Mouse (Mus musculus) spleen, adult 2 months (tissue): ENCODE data around the gene Tmem59l. TPM values are rescaled to one million over a fixed set of nuclear protein-coding genes. Genes with fewer than 3 reads are reported as not detected.
A peak's percentile ranks its signal among the peaks of the same experiment; 100 is the strongest.

ENCODE experiments used
- DNase-seq, 2 experiments: peaks; one replicate each; pipeline versions ENCODE4 v3.0.0 to v3.0.0-alpha.2; 2012 to 2021; ENCODE audit warnings: low spot score in 2 of 2, low read depth in 1 of 2
- H3K27ac ChIP-seq: fragments of 200-500 bp; 2 replicates; pipeline ENCODE4 v1.5.1; 2012; ENCODE audit warnings: low read length, inconsistent platforms; ENCODE audit not compliant: insufficient read depth
- H3K27me3 ChIP-seq: fragments of 200-500 bp; 2 replicates; pipeline ENCODE4 v1.6.1; 2012; ENCODE audit warnings: mild to moderate bottlenecking, moderate library complexity, low read length, inconsistent platforms; ENCODE audit not compliant: control insufficient read depth, insufficient read depth
- H3K36me3 ChIP-seq: fragments of 200-500 bp; 2 replicates; pipeline ENCODE4 v1.6.1; 2012; ENCODE audit warnings: mild to moderate bottlenecking, low read length, inconsistent platforms; ENCODE audit not compliant: control insufficient read depth, insufficient read depth
- H3K4me1 ChIP-seq: fragments of 200-500 bp; 2 replicates; pipeline ENCODE4 v1.6.1; 2011; ENCODE audit warnings: inconsistent platforms; ENCODE audit not compliant: control insufficient read depth, insufficient read depth, insufficient read length
- H3K4me3 ChIP-seq: fragments of 200-500 bp; 2 replicates; pipeline ENCODE4 v1.5.1; 2011; ENCODE audit warnings: mild to moderate bottlenecking, inconsistent platforms; ENCODE audit not compliant: insufficient read depth, insufficient read length; ENCODE audit errors: extremely low read depth
- CTCF ChIP-seq: fragments of 200-500 bp; IDR thresholded peaks from 2 replicates; pipeline ENCODE4 v1.5.1; 2011; ENCODE audit warnings: mild to moderate bottlenecking, inconsistent platforms; ENCODE audit not compliant: insufficient read depth, insufficient read length, insufficient replicate concordance; ENCODE audit errors: extremely low read depth
- POLR2A ChIP-seq: fragments of 200-500 bp; IDR thresholded peaks from 2 replicates; pipeline ENCODE4 v1.6.1; 2011; ENCODE audit warnings: low read depth, low read length, inconsistent platforms
- WGBS: fragments of 180-500 bp; shearing (Covaris S2); methylation state at CpG from one replicate; pipeline ENCODE4 v1.1.7; 2018; 5-methylcytosine and 5-hydroxymethylcytosine counted together
- polyA plus RNA-seq: library from polyadenylated mRNA; depleted of rRNA; stranded (reverse); fragments of >200 nt; gene quantifications from 2 replicates; pipeline ENCODE4 v1.2.3, GENCODE M21; 2012; rRNA removed

Gene Tmem59l
- polyA plus RNA-seq: 0.14 TPM in 1 of 2 replicates, not detected in the other

DNA sequence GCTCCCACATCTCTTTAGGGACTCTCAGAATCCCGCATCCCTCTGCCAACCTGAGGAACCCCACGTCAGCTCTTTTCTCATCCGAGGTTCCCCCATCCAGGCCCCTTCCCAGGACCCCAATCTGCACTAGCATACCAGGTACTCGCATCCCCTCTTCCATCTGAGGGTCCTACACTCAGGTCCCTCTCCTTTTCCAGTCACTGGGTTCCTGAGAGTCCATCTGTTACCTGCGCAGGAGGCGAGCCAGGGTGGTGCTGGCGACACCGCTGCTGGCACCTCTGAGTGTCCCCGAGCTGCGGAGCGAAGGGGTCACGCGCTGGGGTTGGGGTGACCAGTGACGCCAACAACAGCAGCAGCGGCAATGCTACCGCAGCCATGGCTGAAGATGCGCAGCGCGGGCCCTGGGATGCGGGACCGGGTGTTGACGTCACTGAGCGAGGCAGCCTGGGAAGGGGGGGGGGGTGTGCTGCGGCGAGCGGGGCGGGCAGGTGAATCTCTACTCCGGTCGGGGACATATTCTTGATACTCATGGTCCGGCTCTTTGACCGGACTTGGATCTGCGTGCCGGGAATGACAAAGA, at the start of gene Tmem59l:
Gene Tmem59l (minus strand): TSS at position 418 of the 580 bp plus-strand sequence.
- 49% methylated on average over 33 of the region's 33 CpGs for WGBS
- no peak for TF ChIP-seq POLR2A
- no peak for TF ChIP-seq CTCF
- H3K4me1 ChIP-seq: peaks cover 7% of the 10 kb centered on the region
- peaks cover 28% of the 10 kb centered on the region for H3K27me3 ChIP-seq
- H3K4me3 ChIP-seq: peak within 1 kb of the TSS; percentile 15
- no peak within 1 kb of the TSS for H3K27ac ChIP-seq
- H3K36me3 ChIP-seq: no peaks in the 10 kb centered on the region
- DNase-seq: no peak

DNA sequence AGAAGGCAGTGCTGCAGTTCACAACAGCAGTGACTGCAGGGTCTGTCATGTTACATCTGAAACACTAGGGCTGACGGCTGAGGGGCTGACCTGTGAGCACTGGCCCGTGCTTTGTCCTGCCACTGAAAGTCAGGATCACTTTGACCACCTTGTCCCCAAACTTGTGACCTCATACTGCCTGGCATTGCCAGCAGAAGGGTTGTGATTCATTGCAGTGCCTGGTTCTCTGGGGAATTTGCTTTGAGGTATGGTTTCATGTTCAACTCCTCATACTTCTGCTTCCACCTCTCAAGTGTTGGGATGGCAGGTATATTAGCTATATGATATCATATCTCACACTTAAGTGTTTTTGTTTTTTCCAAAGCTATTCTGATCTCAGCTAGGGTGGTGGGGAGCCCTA, 48.5 kb upstream of the Tmem59l start:
- Histone ChIP-seq H3K27me3 (no peaks in the 10 kb centered on the region), H3K36me3 (peaks cover 28% of the 10 kb centered on the region), H3K4me1 (peaks cover 13% of the 10 kb centered on the region; the same call in 1 of the 2 replicates), H3K4me3 (no peak overlapping the region), H3K27ac (no peak overlapping the region)
- DNase-seq: no peak
- no peak for TF ChIP-seq POLR2A
- no peak for TF ChIP-seq CTCF
- WGBS: 95% methylated on average over 2 of the region's 2 CpGs

DNA sequence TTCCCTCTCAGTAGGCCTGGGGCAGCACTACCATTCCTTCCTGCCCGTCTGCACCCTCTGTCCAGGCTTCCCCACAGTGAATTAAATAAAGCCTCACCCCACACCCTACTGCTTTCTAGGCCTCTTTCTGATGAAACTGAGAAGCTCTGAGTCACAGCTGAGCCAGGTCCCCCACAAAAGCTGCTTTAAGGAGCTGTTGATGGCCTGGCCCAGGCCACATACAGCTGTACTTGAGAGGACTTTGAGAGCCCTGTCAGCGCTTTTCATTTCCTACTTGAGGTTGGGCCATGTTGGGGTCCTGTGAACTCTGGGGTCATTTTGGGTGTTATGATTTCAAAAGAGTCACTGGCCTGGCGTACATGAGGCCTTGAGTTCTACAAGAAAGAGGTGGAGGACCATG, 48.1 kb upstream of the Tmem59l start:
- H3K27me3 ChIP-seq: no peaks in the 10 kb centered on the region
- peaks cover 29% of the 10 kb centered on the region for H3K36me3 ChIP-seq
- H3K27ac ChIP-seq: no peak overlapping the region
- peaks cover 8% of the 10 kb centered on the region; the same call in 1 of the 2 replicates for H3K4me1 ChIP-seq
- no peak for TF ChIP-seq POLR2A
- no peak for TF ChIP-seq CTCF
- 93% methylated on average over 3 of the region's 3 CpGs for WGBS
- DNase-seq: no peak
- H3K4me3 ChIP-seq: no peak overlapping the region

DNA sequence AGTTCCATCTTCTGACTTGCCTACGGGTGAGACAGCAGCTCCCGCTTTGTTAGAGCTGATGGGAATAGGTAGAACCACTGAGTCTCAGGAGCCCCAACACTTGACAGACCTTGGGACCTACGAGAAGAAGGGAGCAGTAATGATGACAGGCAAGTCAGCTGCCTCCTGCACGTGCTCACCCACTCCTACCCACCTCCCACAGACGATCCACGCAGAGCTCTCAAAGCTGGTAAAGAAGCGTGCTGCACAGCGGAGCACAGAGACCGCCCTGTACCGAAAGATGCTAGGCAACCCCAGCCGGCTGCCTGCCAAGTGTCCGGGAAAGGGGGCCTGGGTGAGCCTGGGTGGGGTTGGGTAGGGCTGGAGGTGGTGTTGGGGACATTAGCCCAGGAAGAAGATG, 47.1 kb upstream of the Tmem59l start:
- Histone ChIP-seq H3K4me1 (peaks cover 8% of the 10 kb centered on the region; the same call in 1 of the 2 replicates), H3K27me3 (no peaks in the 10 kb centered on the region), H3K4me3 (no peak overlapping the region), H3K27ac (no peak overlapping the region), H3K36me3 (peaks cover 32% of the 10 kb centered on the region)
- WGBS: 96% methylated on average over 12 of the region's 12 CpGs
- no peak for DNase-seq
- TF ChIP-seq POLR2A (no peak), CTCF (no peak)

DNA sequence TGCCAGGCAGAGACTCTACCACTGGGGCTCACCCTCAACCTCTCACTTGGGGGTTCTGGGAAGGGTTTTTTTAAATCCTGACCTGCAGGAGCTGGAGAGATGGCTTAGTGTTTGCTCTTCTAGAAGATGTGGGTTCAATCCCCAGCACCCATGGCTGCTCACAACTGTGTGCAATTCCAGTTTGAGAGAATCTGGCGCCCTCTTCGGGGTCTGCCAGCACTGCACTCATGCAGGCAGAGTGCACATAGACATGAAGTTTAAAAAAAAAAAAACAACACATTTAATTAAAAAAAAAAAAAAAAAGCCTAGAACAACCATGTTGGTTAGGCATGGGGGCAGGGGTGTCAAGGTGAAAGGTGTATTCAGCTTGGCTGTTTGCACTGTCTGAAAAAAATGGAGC, 43.2 kb upstream of the Tmem59l start:
- 91% methylated on average over 2 of the region's 2 CpGs for WGBS
- TF ChIP-seq POLR2A: no peak
- no peak for TF ChIP-seq CTCF
- Histone ChIP-seq H3K27ac (no peak overlapping the region), H3K4me1 (peaks cover 6% of the 10 kb centered on the region; the same call in 1 of the 2 replicates), H3K4me3 (no peak overlapping the region), H3K36me3 (peaks cover 32% of the 10 kb centered on the region), H3K27me3 (no peaks in the 10 kb centered on the region)
- DNase-seq: no peak

DNA sequence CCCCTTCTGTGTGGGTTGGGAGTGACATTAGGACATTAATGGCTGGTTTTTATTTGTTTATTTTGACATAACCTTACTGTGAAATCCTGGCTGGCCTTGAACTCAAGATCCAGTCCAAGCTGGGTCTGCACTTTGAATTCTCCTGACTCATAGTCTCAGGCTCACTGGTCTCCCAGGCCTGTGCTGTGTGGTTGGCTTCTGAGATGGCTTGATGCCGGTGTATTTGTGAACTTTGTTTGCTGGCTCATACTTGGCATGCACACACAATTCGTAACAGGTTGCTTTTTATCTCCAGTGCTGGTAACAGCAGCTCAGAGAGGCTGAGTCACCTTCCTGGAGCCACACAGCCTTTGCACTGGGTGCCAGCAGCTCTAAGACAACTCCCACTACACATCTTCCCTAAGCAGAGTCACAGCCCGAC, 42.6 kb upstream of the Tmem59l start:
- Histone ChIP-seq H3K4me3 (no peak overlapping the region), H3K27me3 (no peaks in the 10 kb centered on the region), H3K4me1 (peaks cover 6% of the 10 kb centered on the region; the same call in 1 of the 2 replicates), H3K36me3 (peaks cover 32% of the 10 kb centered on the region), H3K27ac (no peak overlapping the region)
- WGBS: 88% methylated on average over 3 of the region's 3 CpGs
- TF ChIP-seq CTCF (no peak), POLR2A (no peak)
- DNase-seq: no peak

DNA sequence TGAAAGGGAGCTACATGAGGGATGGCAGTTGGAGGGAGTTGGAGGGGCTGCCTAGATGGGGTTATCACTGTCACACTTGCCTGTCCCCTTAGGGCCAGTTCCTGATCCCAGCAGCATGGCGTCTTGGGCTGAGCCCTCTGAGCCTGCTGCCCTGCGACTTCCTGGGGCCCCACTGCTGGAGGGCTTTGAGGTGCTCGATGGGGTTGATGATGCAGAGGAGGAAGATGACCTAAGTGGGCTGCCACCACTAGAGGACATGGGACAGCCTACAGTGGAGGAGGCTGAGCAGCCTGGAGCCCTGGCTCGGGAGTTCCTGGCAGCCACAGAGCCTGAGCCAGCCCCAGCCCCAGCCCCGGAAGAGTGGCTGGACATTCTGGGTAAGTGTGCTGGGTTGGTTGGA, 42.1 kb upstream of the Tmem59l start:
- TF ChIP-seq CTCF (no peak), POLR2A (no peak)
- H3K27ac ChIP-seq: no peak overlapping the region
- H3K4me3 ChIP-seq: no peak overlapping the region
- H3K4me1 ChIP-seq: peaks cover 6% of the 10 kb centered on the region; the same call in 1 of the 2 replicates
- DNase-seq: no peak
- 45% methylated on average over 5 of the region's 5 CpGs for WGBS
- peaks cover 27% of the 10 kb centered on the region for H3K36me3 ChIP-seq
- no peaks in the 10 kb centered on the region for H3K27me3 ChIP-seq
